Mouse (Mus musculus): ENCODE data around the gene C1qc.

The C1qc gene

GRCm38 (mm10) chr4:136852119-136852518 lies 40.7 kb downstream of the C1qc start:
- no peak for DNase-seq (ENCODE audit: extremely low read depth, low read depth)

DNA sequence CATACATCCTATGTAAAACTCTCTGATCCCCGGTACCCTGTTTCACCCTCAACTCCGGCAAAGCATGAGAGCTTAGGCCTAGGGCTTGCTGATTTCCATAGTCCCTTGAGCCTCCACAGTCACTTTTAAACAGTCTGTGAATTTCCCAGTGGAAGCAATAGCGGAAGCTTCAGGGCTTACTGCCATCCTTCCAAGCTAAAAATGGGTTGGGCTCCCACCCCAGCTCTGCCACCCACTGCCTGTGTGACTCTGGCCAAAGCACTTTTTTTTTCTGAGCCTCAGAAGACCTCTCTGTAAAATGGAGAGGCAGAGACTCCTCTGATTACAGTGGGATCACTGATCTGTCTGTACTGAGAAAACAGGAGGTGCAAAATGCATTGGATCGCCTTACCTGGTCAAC lies 44.3 kb downstream of the C1qc start:
- no peak for DNase-seq (ENCODE audit: extremely low read depth, low read depth)

DNA sequence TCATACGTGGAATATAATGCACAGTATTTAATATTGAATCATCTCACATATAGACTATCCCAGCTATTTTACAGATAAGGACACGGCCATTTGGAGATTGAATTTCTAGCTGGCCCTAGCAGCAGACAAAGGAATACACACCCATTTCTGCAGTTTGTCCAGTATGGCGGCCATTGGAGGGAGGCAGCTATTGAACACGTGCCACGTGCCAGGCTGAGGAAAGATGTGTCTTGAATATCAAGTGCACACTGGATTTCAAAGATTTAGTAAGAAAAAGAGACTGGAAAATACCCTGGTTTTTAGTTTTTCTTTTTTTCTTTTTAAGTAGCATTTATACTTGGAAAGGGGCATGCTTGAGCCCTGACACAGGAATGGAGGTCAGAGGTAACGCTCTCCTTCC lies 45.7 kb downstream of the C1qc start:
- no peak for DNase-seq (ENCODE audit: extremely low read depth, low read depth)

- no peak for DNase-seq (ENCODE audit: extremely low read depth, low read depth)
Measured at GRCm38 (mm10) chr4:136842802-136843201, 50.1 kb downstream of the C1qc start.

- no peak for DNase-seq (ENCODE audit: extremely low read depth, low read depth)
Measured at GRCm38 (mm10) chr4:136842033-136842432, 50.8 kb downstream of the C1qc start.

DNA sequence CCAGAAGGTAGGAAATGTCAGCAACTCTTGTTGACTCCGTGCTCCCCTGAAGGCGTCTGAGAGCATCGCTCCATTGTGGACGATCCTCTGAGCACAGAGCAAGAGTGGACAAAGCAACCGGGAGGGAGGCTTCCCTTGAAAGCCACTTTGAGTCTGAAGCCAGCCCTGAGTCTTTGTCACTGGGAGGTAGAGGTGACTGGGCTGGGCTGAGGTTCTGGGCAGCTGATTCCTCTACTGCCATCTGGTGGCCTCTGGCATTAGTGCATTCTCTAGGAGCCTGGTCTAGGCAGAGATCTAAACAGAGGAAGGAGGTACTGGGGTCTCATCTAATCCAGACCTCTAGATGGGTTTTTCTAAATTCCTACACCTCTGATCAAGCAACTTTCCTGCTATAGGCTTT lies 51.8 kb downstream of the C1qc start:
- DNase-seq (ENCODE audit: extremely low read depth, low read depth), result no peak
